Mouse (Mus musculus) liver, embryonic 12.5 days (tissue): ENCODE results near the gene Lamb3. TPM values are rescaled to one million over a fixed set of nuclear protein-coding genes. Genes with fewer than 3 reads are reported as not detected.

Experiments used
- ATAC-seq: fragments of 200-750 bp; cut with Nextera tagmentation; 2 replicates; pipeline ENCODE4 v1.8.0; 2017; ENCODE audit warnings: moderate number of reproducible peaks, mild to moderate bottlenecking, moderate library complexity
- H3K27ac ChIP-seq: fragments of 300-500 bp; sonication (generic); 2 replicates; pipeline ENCODE4 v1.5.1; 2016; ENCODE audit warnings: mild to moderate bottlenecking
- H3K27me3 ChIP-seq: fragments of 300-500 bp; sonication (generic); replicated peaks from 2 replicates; pipeline ENCODE4 v1.6.1; 2016; ENCODE audit warnings: mild to moderate bottlenecking, moderate library complexity
- H3K36me3 ChIP-seq: fragments of 300-500 bp; sonication (generic); 2 replicates; pipeline ENCODE4 v1.6.1; 2016; ENCODE audit warnings: mild to moderate bottlenecking, moderate library complexity
- H3K4me1 ChIP-seq: fragments of 300-500 bp; sonication (generic); 2 replicates; pipeline ENCODE4 v1.6.1; 2016
- H3K4me2 ChIP-seq: fragments of 300-500 bp; sonication (generic); 2 replicates; pipeline ENCODE4 v1.6.1; 2016; ENCODE audit warnings: mild to moderate bottlenecking, moderate library complexity
- H3K4me3 ChIP-seq: fragments of 300-500 bp; sonication (generic); 2 replicates; pipeline ENCODE4 v1.5.1; 2016; ENCODE audit warnings: mild to moderate bottlenecking, moderate library complexity
- H3K9ac ChIP-seq: fragments of 300-500 bp; sonication (generic); 2 replicates; pipeline ENCODE4 v1.6.1; 2016; ENCODE audit warnings: mild to moderate bottlenecking, moderate library complexity
- H3K9me3 ChIP-seq: fragments of 300-500 bp; sonication (generic); replicated peaks from 2 replicates; pipeline ENCODE4 v1.6.1; 2016; ENCODE audit warnings: mild to moderate bottlenecking, moderate library complexity
- WGBS: fragments of 180-500 bp; shearing (Covaris S2); methylation state at CpG from one replicate; pipeline ENCODE4 v1.1.7; 2016; ENCODE audit not compliant: insufficient replicate concordance; 5-methylcytosine and 5-hydroxymethylcytosine counted together
- polyA plus RNA-seq: library from polyadenylated mRNA; unstranded; fragments of >200 nt; fragmentation: Nextera tagmentation; extraction: Ambion mirVana; gene quantifications from 2 replicates; pipeline ENCODE4 v1.2.1, GENCODE M21; 2016

Lamb3 gene
- polyA plus RNA-seq, 1 experiment from 2014 or later = 0.04 TPM

DNA sequence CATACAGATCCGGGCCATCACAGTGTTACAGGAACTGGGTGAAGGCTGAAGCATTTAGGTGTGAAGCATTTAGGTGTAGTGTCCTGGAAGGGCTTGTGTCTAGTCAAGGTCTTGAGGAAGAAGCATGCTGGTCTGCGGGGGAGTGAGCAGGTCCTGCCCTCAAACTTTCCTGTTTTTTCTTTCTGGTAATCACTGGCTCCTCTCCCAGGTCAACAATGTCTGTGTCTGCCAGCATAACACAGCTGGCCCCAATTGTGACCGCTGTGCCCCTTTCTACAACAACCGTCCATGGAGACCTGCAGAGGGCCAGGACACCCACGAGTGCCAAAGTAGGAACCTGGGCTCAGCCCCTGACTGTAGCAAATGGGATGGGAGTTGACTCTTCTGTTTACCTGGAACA lies 120.2 kb downstream of the Lamb3 start:
- 62% methylated on average over 5 of the region's 5 CpGs for WGBS
- ATAC-seq = no peak

DNA sequence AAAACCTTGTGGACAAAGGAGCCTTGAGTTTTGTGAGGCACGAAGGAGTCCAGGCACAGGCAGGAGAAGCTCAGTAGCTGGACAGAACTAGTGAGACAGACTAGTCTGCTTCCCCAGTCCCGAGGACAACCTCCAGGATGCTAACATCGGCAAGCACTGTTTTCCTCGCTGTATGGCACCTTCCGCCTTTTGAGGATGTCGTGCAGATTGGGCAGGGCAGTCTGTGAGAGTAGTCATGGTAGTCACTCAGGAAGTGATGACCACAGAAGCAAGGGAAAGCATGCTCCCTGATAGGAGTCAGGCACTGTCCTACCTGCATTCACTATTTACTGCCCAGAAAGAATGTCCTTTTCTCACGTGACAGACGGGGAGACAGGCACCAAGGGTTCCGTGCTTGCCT lies 122.1 kb downstream of the Lamb3 start:
- Histone ChIP-seq H3K4me1 (no peaks in the 10 kb centered on the region; the same call in 1 of the 2 replicates), H3K9ac (no peak overlapping the region), H3K36me3 (no peaks in the 10 kb centered on the region), H3K4me2 (no peak overlapping the region), H3K27me3 (0 out of 2 replicates have a peak, but pooled peaks cover 5% of the 10 kb centered on the region), H3K9me3 (no peaks in the 10 kb centered on the region), H3K4me3 (no peak overlapping the region), H3K27ac (no peak overlapping the region)
- WGBS = 63% methylated on average over 9 of the region's 9 CpGs
- ATAC-seq = no peak

More for the DNA sequence above, 120.2 kb downstream of the Lamb3 start:
- Histone ChIP-seq H3K4me2 (no peak overlapping the region), H3K27ac (no peak overlapping the region), H3K27me3 (0 out of 2 replicates have a peak, but pooled peaks cover 5% of the 10 kb centered on the region), H3K9me3 (no peaks in the 10 kb centered on the region), H3K9ac (no peak overlapping the region), H3K36me3 (no peaks in the 10 kb centered on the region), H3K4me3 (no peak overlapping the region), H3K4me1 (no peaks in the 10 kb centered on the region; the same call in 1 of the 2 replicates)

DNA sequence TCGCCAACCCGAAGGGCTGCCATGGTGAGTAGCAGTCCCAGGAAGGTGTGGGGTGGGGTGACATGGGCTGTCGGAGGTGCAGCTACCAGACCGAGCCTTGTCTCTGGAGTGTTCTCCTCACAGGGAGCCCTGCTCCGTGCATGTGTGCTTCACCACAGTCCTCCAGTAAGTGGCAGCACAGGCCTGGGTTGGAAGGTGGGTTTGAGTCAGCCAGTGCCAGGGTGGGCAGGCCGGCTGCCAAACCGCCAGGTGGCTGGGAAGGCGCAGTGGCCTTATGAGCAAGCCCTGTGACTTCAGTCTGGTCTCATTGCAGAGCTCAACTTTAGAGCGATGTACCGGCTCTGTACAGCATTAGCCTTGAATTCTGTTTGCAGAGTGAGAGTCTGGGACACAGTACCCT lies 122.7 kb downstream of the Lamb3 start:
- H3K9me3 ChIP-seq = no peaks in the 10 kb centered on the region
- H3K4me1 ChIP-seq = no peaks in the 10 kb centered on the region; the same call in 1 of the 2 replicates
- no peak overlapping the region for H3K27ac ChIP-seq
- 0 out of 2 replicates have a peak, but pooled peaks cover 5% of the 10 kb centered on the region for H3K27me3 ChIP-seq
- WGBS = 50% methylated on average over 10 of the region's 10 CpGs
- H3K4me3 ChIP-seq = no peak overlapping the region
- H3K9ac ChIP-seq = no peak overlapping the region
- H3K4me2 ChIP-seq = no peak overlapping the region
- peak; percentile 31; the same call in 1 of the 2 replicates for ATAC-seq
- H3K36me3 ChIP-seq = no peaks in the 10 kb centered on the region

DNA sequence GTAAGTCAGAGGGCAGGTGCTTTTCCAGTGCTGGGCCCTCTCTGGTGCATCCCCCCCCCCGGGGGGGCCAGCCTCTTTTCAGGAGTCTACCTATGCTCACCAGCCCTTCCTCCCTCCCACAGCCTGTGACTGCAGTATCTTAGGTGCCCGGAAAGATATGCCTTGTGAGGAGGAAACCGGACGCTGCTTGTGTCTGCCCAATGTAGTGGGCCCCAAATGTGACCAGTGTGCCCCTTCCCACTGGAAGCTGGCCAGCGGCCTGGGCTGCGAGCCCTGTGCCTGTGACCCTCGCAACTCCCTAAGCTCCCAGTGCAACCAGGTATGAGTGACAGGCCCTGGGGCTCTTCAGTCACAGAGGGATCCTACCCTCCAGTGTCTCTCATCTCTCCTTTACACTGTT lies 123.1 kb downstream of the Lamb3 start:
- Histone ChIP-seq H3K9ac (no peak overlapping the region), H3K27ac (no peak overlapping the region), H3K4me3 (no peak overlapping the region), H3K27me3 (0 out of 2 replicates have a peak, but pooled peaks cover 5% of the 10 kb centered on the region), H3K9me3 (no peaks in the 10 kb centered on the region), H3K4me1 (no peaks in the 10 kb centered on the region; the same call in 1 of the 2 replicates), H3K4me2 (no peak overlapping the region), H3K36me3 (no peaks in the 10 kb centered on the region)
- no peak for ATAC-seq
- 65% methylated on average over 7 of the region's 7 CpGs for WGBS

DNA sequence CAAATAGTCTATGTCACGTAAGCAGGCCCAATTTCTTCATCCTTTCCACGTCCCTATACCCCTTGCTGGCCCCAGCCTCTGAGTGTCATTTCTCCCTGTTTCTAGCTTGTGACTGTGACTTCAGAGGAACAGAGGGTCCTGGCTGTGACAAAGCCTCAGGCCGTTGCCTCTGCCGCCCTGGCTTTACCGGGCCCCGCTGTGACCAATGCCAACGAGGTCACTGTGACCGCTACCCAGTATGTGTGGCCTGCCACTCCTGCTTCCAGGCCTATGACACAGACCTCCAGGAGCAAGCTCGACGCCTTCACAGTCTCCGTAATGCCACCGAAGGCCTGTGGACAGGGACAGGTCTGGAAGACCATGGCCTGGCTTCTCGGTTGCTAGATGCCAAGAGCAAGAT lies 124.5 kb downstream of the Lamb3 start:
- no peaks in the 10 kb centered on the region for H3K9me3 ChIP-seq
- no peak overlapping the region for H3K27ac ChIP-seq
- 76% methylated on average over 13 of the region's 13 CpGs for WGBS
- H3K4me3 ChIP-seq = no peak overlapping the region
- no peak for ATAC-seq
- no peaks in the 10 kb centered on the region for H3K36me3 ChIP-seq
- H3K4me2 ChIP-seq = no peak overlapping the region
- no peak overlapping the region for H3K9ac ChIP-seq
- 0 out of 2 replicates have a peak, but pooled peaks cover 5% of the 10 kb centered on the region for H3K27me3 ChIP-seq
- no peaks in the 10 kb centered on the region for H3K4me1 ChIP-seq

DNA sequence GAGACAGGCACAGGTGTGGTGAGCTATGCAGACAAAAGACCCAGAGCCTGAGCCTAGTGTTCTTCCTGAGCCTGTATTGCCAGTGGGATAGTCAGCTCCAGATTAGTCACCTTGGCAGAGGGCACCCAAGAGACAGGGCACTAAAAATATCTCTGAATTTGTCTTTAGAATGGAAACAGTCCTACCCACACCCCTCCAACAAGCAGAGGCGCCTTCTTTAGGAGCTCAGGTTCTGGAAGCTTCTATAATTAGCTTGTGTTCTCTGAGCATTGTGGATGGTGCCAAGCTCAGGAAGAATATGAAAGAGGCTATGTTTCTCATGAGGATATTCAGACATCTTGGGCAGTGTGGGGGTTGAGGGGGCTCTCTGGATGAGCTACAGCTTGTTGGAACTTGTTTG lies 125.2 kb downstream of the Lamb3 start:
- 0 out of 2 replicates have a peak, but pooled peaks cover 5% of the 10 kb centered on the region for H3K27me3 ChIP-seq
- no peaks in the 10 kb centered on the region for H3K9me3 ChIP-seq
- no peaks in the 10 kb centered on the region for H3K4me1 ChIP-seq
- H3K4me3 ChIP-seq = no peak overlapping the region
- no peak for ATAC-seq
- H3K9ac ChIP-seq = no peak overlapping the region
- no peak overlapping the region for H3K27ac ChIP-seq
- 39% methylated on average over 1 of the region's 1 CpGs for WGBS
- H3K36me3 ChIP-seq = no peaks in the 10 kb centered on the region
- no peak overlapping the region for H3K4me2 ChIP-seq

DNA sequence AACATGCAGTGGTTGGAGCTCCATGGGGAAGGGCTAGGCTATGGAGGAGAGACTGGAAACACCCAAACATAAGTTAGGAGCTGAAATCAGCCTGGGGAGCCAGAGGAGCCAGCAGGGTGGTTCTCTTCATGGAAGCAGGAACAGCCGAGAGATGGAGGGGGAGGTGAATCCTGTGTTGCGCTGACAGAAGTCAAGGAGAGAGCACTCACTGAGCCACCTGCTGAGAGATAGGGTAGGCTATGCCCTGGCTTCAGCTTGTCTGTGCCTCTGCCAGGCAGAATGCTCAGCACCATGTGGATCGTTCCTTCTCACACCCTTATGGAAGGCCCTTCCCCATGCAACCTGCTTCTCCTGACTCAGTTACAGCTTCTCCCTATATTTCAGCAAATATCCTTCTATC lies 126.3 kb downstream of the Lamb3 start:
- Histone ChIP-seq H3K27ac (no peak overlapping the region), H3K4me1 (no peaks in the 10 kb centered on the region), H3K9me3 (no peaks in the 10 kb centered on the region), H3K36me3 (no peaks in the 10 kb centered on the region), H3K4me3 (no peak overlapping the region), H3K4me2 (no peak overlapping the region), H3K9ac (no peak overlapping the region), H3K27me3 (no peaks in the 10 kb centered on the region)
- no peak for ATAC-seq
- 72% methylated on average over 2 of the region's 3 CpGs for WGBS

DNA sequence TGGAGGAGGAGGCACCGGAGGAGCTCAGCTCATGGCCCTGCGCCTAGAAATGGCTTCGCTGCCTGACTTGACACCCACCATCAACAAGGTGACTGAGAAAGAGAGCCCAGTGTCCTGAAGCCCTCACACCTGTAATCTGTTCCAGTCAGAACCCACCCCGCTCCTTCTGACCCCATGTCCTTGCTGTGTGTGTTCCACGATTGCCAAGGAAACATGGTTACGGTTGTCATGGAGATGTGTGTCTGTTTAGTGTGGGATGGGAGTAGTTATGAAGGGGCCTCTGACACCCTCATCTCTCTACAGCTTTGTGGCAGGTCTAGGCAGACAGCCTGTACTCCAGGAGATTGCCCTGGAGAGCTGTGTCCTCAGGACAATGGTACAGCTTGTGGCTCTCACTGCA lies 127.0 kb downstream of the Lamb3 start:
- no peak overlapping the region for H3K9ac ChIP-seq
- no peak overlapping the region for H3K27ac ChIP-seq
- 81% methylated on average over 6 of the region's 6 CpGs for WGBS
- no peaks in the 10 kb centered on the region for H3K27me3 ChIP-seq
- H3K9me3 ChIP-seq = no peaks in the 10 kb centered on the region
- ATAC-seq = no peak
- no peaks in the 10 kb centered on the region for H3K4me1 ChIP-seq
- H3K4me3 ChIP-seq = no peak overlapping the region
- H3K4me2 ChIP-seq = no peak overlapping the region
- H3K36me3 ChIP-seq = no peaks in the 10 kb centered on the region

DNA sequence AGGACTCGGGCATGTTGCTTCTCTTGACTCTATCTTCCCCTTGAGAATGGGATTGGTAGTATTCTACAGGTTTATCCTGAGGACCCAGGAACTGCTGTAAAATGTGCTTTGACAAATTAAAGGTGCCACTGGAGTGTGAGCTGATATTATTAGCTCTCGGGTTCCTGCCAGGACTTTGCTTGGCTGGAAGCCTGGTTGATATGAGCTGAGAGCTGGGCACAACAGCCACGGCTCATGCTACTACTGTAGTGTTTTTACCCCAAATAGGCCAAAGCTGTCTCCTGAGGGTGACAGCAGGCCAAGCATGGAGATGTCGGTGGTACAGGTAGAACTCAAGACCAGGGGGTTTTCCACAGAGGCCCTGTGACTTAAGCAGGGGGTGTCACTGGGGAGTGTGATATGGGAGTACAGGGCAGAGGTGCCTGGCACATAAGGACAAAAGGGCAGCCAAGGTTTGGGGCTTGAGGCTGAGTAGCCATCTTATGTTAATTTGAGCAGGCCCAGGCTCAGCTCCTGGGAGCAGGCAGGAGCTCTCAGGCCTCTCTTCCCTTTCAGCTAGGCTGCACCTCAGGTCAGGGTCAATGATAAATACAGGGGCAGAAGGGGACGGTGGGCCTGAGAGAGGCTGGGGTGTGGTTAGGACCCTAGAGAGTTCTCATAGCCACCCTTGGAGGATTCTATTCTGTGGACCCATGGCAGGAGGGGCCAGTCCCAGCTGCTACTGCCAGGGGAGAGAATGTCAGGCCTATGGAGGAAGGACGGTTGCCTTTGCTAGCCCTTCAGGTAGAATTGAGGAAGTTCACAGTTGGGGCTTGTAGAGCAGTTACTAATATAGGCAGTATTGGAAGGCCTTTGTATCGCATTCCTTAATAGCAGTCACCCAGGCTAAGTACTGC lies 128.9 kb downstream of the Lamb3 start:
- Histone ChIP-seq H3K27me3 (no peaks in the 10 kb centered on the region), H3K27ac (no peak overlapping the region), H3K4me1 (no peaks in the 10 kb centered on the region), H3K9ac (no peak overlapping the region), H3K36me3 (no peaks in the 10 kb centered on the region), H3K4me3 (no peak overlapping the region), H3K9me3 (no peaks in the 10 kb centered on the region), H3K4me2 (no peak overlapping the region)
- 56% methylated on average over 7 of the region's 7 CpGs for WGBS
- no peak for ATAC-seq

DNA sequence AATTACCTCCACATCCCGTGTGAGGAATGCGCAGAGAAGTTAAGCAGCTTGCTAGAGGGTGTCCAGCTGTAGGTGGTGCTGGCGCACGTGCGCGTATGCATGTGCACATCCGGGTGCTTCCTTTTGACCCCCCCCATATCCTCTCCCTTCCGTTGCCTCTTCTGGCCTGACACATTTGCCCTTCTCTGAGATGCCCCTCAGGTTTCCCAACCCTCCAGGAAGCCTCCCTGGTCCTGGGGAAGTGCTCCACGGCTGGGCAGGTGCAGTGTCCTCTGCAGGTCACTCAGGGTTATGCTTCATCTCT lies 129.5 kb downstream of the Lamb3 start:
- Histone ChIP-seq H3K4me3 (no peak overlapping the region), H3K4me2 (no peak overlapping the region), H3K9ac (no peak overlapping the region), H3K36me3 (no peaks in the 10 kb centered on the region), H3K27ac (no peak overlapping the region), H3K4me1 (no peaks in the 10 kb centered on the region), H3K27me3 (no peaks in the 10 kb centered on the region), H3K9me3 (no peaks in the 10 kb centered on the region)
- ATAC-seq = no peak
- WGBS = 69% methylated on average over 9 of the region's 9 CpGs

DNA sequence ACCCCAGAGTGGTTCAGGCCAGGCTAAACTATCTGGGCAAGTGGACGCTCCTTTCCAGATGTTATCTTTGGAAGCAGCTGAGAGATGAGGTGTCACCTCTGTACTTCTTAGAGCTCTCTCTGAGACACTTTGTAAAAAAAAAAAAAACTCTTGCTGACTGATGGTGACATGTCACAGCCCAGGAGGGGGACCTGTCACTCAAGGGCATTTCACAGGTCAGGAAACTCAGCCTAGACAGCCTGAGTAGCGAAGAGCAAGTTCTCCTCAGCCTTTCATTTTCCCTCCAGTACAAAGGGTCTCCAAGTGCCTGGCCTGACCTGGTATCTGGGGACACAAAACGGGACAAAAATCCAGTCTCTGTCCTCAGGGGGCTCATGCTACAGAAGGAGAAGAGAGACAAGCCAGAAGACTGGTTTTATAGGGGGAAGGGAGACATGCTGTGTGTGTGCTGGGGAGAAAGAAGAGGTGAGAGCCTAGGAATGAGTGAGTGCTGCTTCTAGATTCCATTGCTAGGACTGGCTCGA lies 130.3 kb downstream of the Lamb3 start:
- no peak overlapping the region for H3K4me3 ChIP-seq
- H3K27me3 ChIP-seq = no peaks in the 10 kb centered on the region
- H3K9ac ChIP-seq = no peak overlapping the region
- H3K27ac ChIP-seq = no peak overlapping the region
- 48% methylated on average over 4 of the region's 4 CpGs for WGBS
- H3K4me2 ChIP-seq = no peak overlapping the region
- H3K4me1 ChIP-seq = no peaks in the 10 kb centered on the region
- no peaks in the 10 kb centered on the region for H3K36me3 ChIP-seq
- no peaks in the 10 kb centered on the region for H3K9me3 ChIP-seq
- ATAC-seq = no peak

DNA sequence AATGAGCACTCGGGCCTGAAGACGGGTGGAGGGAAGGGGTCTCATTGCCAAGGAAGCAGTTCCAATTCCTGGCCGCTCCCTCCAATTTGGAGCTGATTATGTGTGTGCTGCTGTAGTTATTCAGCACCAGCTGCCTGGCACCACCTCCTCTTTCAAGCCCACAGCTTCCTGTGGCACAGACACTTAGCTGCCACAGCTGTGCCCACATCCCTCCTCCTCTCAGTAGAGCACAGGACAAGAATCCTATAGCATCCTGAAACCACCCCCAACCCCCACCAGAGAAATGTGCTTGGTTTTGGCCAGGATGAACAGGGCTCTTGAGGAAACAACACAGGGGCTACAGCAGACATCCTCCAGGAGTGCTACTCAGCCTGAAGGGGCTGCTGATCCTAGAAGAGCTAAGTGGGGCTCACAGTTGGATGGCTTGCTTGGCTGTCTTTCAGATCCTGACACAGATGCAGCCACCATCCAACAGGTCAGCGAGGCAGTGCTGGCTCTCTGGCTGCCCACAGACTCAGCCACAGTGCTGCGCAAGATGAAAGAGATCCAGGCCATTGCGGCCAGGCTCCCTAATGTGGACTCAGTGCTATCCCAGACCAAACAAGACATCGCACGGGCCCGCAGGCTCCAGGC lies 131.0 kb downstream of the Lamb3 start:
- Histone ChIP-seq H3K27ac (no peak overlapping the region), H3K27me3 (no peaks in the 10 kb centered on the region), H3K4me1 (no peaks in the 10 kb centered on the region), H3K36me3 (no peaks in the 10 kb centered on the region), H3K9ac (no peak overlapping the region), H3K4me2 (no peak overlapping the region), H3K9me3 (no peaks in the 10 kb centered on the region), H3K4me3 (no peak overlapping the region)
- WGBS = 75% methylated on average over 9 of the region's 9 CpGs
- no peak for ATAC-seq
